Mouse (Mus musculus): Measurements from ENCODE around the gene Sash1.

Gene Sash1

GRCm38 (mm10) chr10:8792412-8792811 is 93.5 kb downstream of the Sash1 start:
- DNase-seq (ENCODE audit: extremely low spot score), result peak; percentile 43

GRCm38 (mm10) chr10:8789096-8789495 is 96.8 kb downstream of the Sash1 start:
- DNase-seq (ENCODE audit: extremely low spot score), result no peak

- no peak for DNase-seq (ENCODE audit: extremely low spot score)
Observed at GRCm38 (mm10) chr10:8787221-8787620, 98.6 kb downstream of the Sash1 start.

- DNase-seq (ENCODE audit: extremely low spot score), result peak; percentile 56
Observed at GRCm38 (mm10) chr10:8785451-8786145, 100.3 kb downstream of the Sash1 start.

GRCm38 (mm10) chr10:8781876-8782372 is 103.9 kb downstream of the Sash1 start:
- no peak for DNase-seq (ENCODE audit: extremely low spot score)

- no peak for DNase-seq (ENCODE audit: extremely low spot score)
Observed at GRCm38 (mm10) chr10:8779842-8780241, 106.0 kb downstream of the Sash1 start.

GRCm38 (mm10) chr10:8778845-8779244 is 107.0 kb downstream of the Sash1 start:
- no peak for DNase-seq (ENCODE audit: extremely low spot score)

GRCm38 (mm10) chr10:8777552-8778253 is 108.2 kb downstream of the Sash1 start:
- no peak for DNase-seq (ENCODE audit: extremely low spot score)

- no peak for DNase-seq (ENCODE audit: extremely low spot score)
Observed at GRCm38 (mm10) chr10:8776791-8777190, 109.1 kb downstream of the Sash1 start.

GRCm38 (mm10) chr10:8775794-8776193 is 110.1 kb downstream of the Sash1 start:
- DNase-seq (ENCODE audit: extremely low spot score), result no peak

GRCm38 (mm10) chr10:8772464-8773209 is 113.2 kb downstream of the Sash1 start:
- DNase-seq (ENCODE audit: extremely low spot score), result no peak

- DNase-seq (ENCODE audit: extremely low spot score), result no peak
Observed at GRCm38 (mm10) chr10:8770931-8771653, 114.8 kb downstream of the Sash1 start.

GRCm38 (mm10) chr10:8768654-8769053 is 117.2 kb downstream of the Sash1 start:
- DNase-seq (ENCODE audit: extremely low spot score), result no peak

GRCm38 (mm10) chr10:8767381-8767780 is 118.5 kb downstream of the Sash1 start:
- DNase-seq (ENCODE audit: extremely low spot score), result no peak

GRCm38 (mm10) chr10:8765922-8766522 is 119.8 kb downstream of the Sash1 start:
- no peak for DNase-seq (ENCODE audit: extremely low spot score)

- no peak for DNase-seq (ENCODE audit: extremely low spot score)
Observed at GRCm38 (mm10) chr10:8762771-8763170, 123.1 kb downstream of the Sash1 start.

- DNase-seq (ENCODE audit: extremely low spot score), result peak; percentile 79
Observed at GRCm38 (mm10) chr10:8762209-8762701, 123.6 kb downstream of the Sash1 start.

- peak; percentile 15 for DNase-seq (ENCODE audit: extremely low spot score)
Observed at GRCm38 (mm10) chr10:8761656-8762055, 124.2 kb downstream of the Sash1 start.

GRCm38 (mm10) chr10:8760598-8760997 is 125.3 kb downstream of the Sash1 start:
- DNase-seq (ENCODE audit: extremely low spot score), result peak; percentile 48

GRCm38 (mm10) chr10:8759228-8759627 is 126.6 kb downstream of the Sash1 start:
- no peak for DNase-seq (ENCODE audit: extremely low spot score)

- peak; percentile 34 for DNase-seq (ENCODE audit: extremely low spot score)
Observed at GRCm38 (mm10) chr10:8757429-8757931, 128.4 kb downstream of the Sash1 start.
